Mouse (Mus musculus) central nervous system, embryonic 11.5 days (tissue): ENCODE data around the gene Spint1. TPM values are rescaled to one million over a fixed set of nuclear protein-coding genes. Genes with fewer than 3 reads are reported as not detected.

Experiments used
- polyA plus RNA-seq: library from polyadenylated mRNA; depleted of rRNA; stranded (reverse); fragments of >200 nt; gene quantifications from 2 replicates; pipeline ENCODE4 v1.2.3, GENCODE M21; 2012; rRNA removed

The Spint1 gene
- polyA plus RNA-seq: 1.6 and 2.7 TPM in 2 replicates

DNA sequence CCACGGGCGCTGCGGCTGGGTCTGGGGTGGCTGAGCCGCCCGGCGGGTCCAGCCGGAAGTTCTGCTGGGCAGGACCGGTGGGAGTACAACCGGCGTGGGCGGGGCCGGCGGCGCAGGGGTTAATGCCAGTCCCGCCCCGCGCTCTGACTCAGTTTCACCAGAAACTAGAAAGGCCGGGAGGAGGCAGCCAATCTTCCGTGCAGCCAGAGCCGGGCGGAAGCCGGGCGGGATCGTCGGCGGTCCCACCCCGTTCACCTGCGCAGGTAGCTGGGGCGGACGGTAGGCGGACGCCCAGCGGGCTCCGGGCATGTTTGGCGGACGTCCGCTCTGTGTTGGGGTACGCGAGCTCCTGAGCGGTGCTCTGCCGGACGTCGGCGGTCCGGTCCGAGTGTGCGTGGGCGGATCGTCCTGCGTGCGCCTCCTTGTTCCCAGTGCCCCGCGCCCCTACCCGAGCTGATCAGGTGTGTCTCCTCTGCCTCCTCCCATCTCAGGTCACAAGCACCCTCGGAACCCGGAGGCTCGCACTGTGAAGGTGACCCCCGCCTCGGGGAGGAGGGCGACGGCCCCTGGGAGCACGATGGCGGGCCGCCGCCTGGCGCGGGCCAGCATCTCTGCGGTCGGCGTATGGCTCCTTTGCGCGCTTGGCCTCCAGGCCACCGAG lies at the start of gene Spint1:
Gene Spint1, plus strand, starts transcription at position 153 of the 661 bp plus-strand sequence.

GRCm38 (mm10) chr2:119208344-119209175 lies 28.6 kb upstream of the Spint1 start, which contains the start of the genes Zfyve19 and Dnajc17:
Gene Zfyve19, plus strand, starts transcription at chr2:119208617.
Gene Dnajc17, minus strand, starts transcription at chr2:119208795.

DNA sequence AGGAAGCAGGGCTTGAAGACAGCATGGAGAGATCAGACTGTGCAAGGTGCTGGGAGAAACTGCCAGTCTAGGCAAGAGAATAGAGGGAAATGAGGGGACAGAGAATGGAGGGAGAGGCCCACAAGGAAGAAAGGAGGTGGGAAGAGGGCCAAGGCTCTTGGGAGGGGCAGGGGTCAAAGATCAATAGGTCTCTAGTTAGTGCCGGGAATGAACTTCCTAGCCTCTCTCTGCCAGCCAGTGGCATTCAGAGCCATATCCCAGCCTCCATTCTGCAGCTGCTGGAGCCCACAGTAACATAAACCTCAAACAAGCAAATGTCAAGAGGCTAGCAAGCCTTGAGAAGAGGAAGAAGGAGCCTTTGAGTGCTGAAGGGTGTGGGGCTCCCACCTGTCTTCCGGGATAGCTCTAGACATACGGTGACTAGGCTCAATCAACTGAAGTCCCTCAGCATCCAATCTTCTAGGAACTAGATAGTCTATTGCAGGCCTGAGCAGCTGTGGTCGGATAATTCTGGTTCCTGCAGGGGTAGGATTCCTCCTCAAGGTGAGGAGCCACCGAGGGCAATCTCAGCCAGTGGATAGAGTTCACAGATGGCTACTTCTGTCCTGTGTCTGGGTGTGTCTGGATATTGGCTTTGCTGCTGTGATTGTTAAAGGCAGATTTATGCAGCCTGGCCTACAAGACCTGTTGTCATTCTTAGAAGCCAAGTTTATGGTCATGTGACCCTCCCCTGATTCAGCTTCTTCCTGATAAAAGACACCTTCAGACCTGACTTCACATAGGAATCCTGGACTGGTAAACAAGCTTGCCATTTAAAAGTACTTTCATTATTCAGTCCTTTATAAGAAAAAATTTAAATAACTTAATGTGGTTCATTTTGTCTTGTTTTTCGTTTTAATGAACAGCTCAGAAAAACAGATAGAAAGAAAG lies 7.1 kb upstream of the Spint1 start, which contains the start of gene Ppp1r14d:
Gene Ppp1r14d, minus strand, starts transcription at position 132 of the 930 bp plus-strand sequence.

DNA sequence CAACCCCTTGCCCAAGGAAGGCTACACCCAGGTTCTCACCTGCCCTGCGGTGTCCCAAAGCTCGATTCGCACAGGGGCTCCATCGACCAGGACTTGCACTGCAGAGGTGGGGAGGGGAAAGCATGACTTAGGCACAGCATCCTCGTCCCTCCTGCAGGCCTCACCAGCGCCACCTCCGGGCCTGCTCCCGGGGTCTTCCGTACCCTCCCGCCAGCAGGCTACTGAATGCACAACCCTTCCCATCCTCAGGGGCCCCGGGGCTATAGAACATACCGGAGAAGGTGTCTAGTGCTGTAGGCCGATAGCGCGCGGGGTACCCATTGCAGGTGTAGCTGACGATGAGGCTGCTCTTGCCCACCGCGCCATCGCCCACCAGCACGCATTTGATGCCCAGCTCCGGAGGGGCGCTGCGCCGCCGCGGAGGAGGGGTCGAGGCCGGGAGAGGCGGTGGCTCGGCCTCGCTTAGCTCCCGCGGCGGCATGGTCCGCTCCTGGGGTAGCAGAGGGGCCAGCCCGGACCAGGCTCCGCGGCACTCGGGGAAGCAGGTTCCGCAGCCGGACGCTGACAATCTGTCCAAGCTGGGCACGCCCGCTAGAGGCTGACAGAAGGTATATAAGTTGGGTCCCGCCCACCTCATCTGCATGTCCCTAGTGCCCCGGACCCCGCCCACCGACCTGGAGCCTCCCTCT lies 33.6 kb downstream of the Spint1 start, which contains the start of gene Rhov:
Gene Rhov, minus strand, starts transcription at position 630 of the 689 bp plus-strand sequence.

DNA sequence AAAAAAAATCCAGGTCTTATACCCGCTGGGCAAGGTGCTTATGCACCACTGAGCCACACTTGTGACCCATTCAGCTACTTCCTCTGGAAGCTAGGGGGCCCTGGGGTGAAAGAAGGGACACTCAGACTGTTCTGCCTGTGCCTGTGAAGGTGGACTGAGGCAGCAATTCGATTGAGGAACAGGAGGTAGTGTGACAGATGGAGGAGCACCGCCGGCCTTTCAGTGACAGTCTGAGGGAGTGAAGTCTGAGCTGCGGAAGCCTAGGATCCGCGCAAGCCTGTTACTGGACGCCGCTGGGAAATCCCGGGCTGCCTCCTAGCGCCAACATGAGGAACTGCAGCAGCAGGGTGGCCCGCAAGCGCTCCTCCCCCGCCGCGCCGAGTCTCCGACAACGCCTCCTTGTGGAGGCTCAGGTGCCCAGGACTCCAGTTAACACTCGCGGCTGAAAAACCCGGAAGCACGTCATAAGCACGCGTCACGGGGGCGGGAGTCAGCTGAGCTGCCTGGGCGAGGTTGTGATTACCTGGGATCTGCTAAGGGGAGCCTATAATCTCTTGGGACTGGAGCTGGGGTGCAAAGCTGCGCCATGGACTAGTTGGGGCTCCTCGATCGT lies 51.2 kb downstream of the Spint1 start, which contains the start of gene Vps18:
Gene Vps18, plus strand, starts transcription at position 471 of the 613 bp plus-strand sequence.

Other genes with a start within 250 kb of the Spint1 start
- 15.2 and 18.8 TPM in 2 replicates for gene Ccdc32, start 208.0 kb upstream of the Spint1 start, polyA plus RNA-seq
- 9.2 and 10.1 TPM in 2 replicates for gene Rpusd2, start 202.6 kb upstream of the Spint1 start, polyA plus RNA-seq
- gene Knl1, start 190.2 kb upstream of the Spint1 start, polyA plus RNA-seq: 10.9 and 14.5 TPM in 2 replicates
- 52.8 and 53.0 TPM in 2 replicates for gene Rad51, start 124.6 kb upstream of the Spint1 start, polyA plus RNA-seq
- gene Rmdn3, start 80.3 kb upstream of the Spint1 start, polyA plus RNA-seq: 32.3 and 40.1 TPM in 2 replicates
- gene Gchfr, start 69.6 kb upstream of the Spint1 start, polyA plus RNA-seq: 1.8 and 3.3 TPM in 2 replicates
- gene Gm14137, start 62.9 kb upstream of the Spint1 start, polyA plus RNA-seq: 0.02 TPM in 1 of 2 replicates, not detected in the other
- 42.1 and 53.1 TPM in 2 replicates for gene Zfyve19, start 28.7 kb upstream of the Spint1 start, polyA plus RNA-seq
- gene Dnajc17, start 28.6 kb upstream of the Spint1 start, polyA plus RNA-seq: 35.0 and 61.3 TPM in 2 replicates
- gene Ppp1r14d, start 7.5 kb upstream of the Spint1 start, polyA plus RNA-seq: 0.06 TPM in 1 of 2 replicates, not detected in the other
- gene Rhov, start 33.9 kb downstream of the Spint1 start, polyA plus RNA-seq: 0.98 and 1.7 TPM in 2 replicates
- gene Vps18, start 51.4 kb downstream of the Spint1 start, polyA plus RNA-seq: 14.3 and 16.2 TPM in 2 replicates
- gene Dll4, start 88.4 kb downstream of the Spint1 start, polyA plus RNA-seq: 4.0 and 5.0 TPM in 2 replicates
- 0.59 and 1.0 TPM in 2 replicates for gene Chac1, start 113.9 kb downstream of the Spint1 start, polyA plus RNA-seq
- gene Ino80, start 240.3 kb downstream of the Spint1 start, polyA plus RNA-seq: 14.3 and 15.8 TPM in 2 replicates